ENCODE assay signal across 29 mouse cellular contexts in genomic region chr15:11950144-11950543, GRCm38 (mm10). TPM values are rescaled to one million over a fixed set of nuclear protein-coding genes. Genes with fewer than 3 reads are reported as not detected.
DNase-seq lines count a peak whose midpoint lies in the region; ATAC-seq and TF ChIP-seq lines count a peak whose summit lies in the region.
"Had no signal": no experiment of that assay in that cellular context is flagged by ENCODE, and none has a peak within 500 bp of the region (broad histone marks: within the 10 kb centered on the region; RNA-seq: fewer than 3 reads in every experiment).

No protein-coding gene starts in this region.

- H3K27ac ChIP-seq in hindbrain, embryonic 14.5 days: no peak overlapping the region
- no peak overlapping the region for H3K27ac ChIP-seq in hindbrain, embryonic 16.5 days (ENCODE audit: low read depth, low read length)
- no peak overlapping the region for H3K27ac ChIP-seq in limb, embryonic 12.5 days
- no peak overlapping the region for H3K27ac ChIP-seq in limb, embryonic 10.5 days
- H3K27ac ChIP-seq in stomach, embryonic 16.5 days (ENCODE audit: low read length): no peak overlapping the region
- no peak overlapping the region for H3K27ac ChIP-seq in stomach, postnatal 0 days (replicated peaks)
- H3K27ac ChIP-seq: embryonic facial prominence, embryonic 13.5 days; forebrain, embryonic 10.5 days; forebrain, embryonic 13.5 days had no signal

- no peaks in the 10 kb centered on the region for H3K36me3 ChIP-seq in hindbrain, embryonic 14.5 days (replicated peaks; ENCODE audit: control insufficient read depth, insufficient read depth)
- no peaks in the 10 kb centered on the region for H3K36me3 ChIP-seq in hindbrain, embryonic 16.5 days (ENCODE audit: control insufficient read depth, insufficient read depth, low read length)
- no peaks in the 10 kb centered on the region for H3K36me3 ChIP-seq in limb, embryonic 12.5 days
- H3K36me3 ChIP-seq in limb, embryonic 10.5 days: no peaks in the 10 kb centered on the region
- H3K36me3 ChIP-seq in stomach, embryonic 16.5 days (ENCODE audit: control insufficient read depth, insufficient read depth, low read length): no peaks in the 10 kb centered on the region
- H3K36me3 ChIP-seq in stomach, postnatal 0 days (ENCODE audit: control insufficient read depth, insufficient read depth, low read length): no peaks in the 10 kb centered on the region
- H3K36me3 ChIP-seq: embryonic facial prominence, embryonic 13.5 days; forebrain, embryonic 10.5 days; G1E had no signal

- no peak for TF ChIP-seq CTCF in stomach, postnatal 0 days (IDR thresholded peaks at IDR 0.05; ENCODE audit: low read depth)

- no peak for TF ChIP-seq EP300 in stomach, postnatal 0 days (optimal IDR thresholded peaks at IDR 0.05)

- H3K4me3 ChIP-seq in hindbrain, embryonic 14.5 days (replicated peaks; ENCODE audit: low read length): no peak overlapping the region
- H3K4me3 ChIP-seq in hindbrain, embryonic 16.5 days (ENCODE audit: low read length): no peak overlapping the region
- H3K4me3 ChIP-seq in limb, embryonic 12.5 days (replicated peaks): no peak overlapping the region
- no peak overlapping the region for H3K4me3 ChIP-seq in limb, embryonic 10.5 days
- H3K4me3 ChIP-seq in stomach, embryonic 16.5 days (replicated peaks; ENCODE audit: low read length): no peak overlapping the region
- no peak overlapping the region for H3K4me3 ChIP-seq in stomach, postnatal 0 days (ENCODE audit: low read depth, low read length)
- H3K4me3 ChIP-seq: embryonic facial prominence, embryonic 13.5 days; forebrain, embryonic 10.5 days; forebrain, embryonic 13.5 days had no signal

- peak; percentile 75 for DNase-seq in heart, adult 11 months
- no peak for DNase-seq in heart, adult 8-10 months (ENCODE audit: low spot score)
- no peak for DNase-seq in hindbrain, embryonic 14.5 days (ENCODE audit: low spot score)
- DNase-seq in limb, embryonic 10.5 days (ENCODE audit: low spot score): no peak
- no peak for DNase-seq in stomach, postnatal 0 days (ENCODE audit: low spot score)
- DNase-seq: adrenal gland, postnatal 10 days; adrenal gland, postnatal 36 days; B cell, adult 2 months; cerebellum, adult 11 months; cerebellum, adult 2 months; cerebellum, adult 9-11 months; cerebellum, postnatal 25 days; gastrocnemius, postnatal 10 days; gastrocnemius, postnatal 36 days had no signal

- H3K9me3 ChIP-seq in hindbrain, embryonic 14.5 days (ENCODE audit: control insufficient read depth, low read length): no peaks in the 10 kb centered on the region
- no peaks in the 10 kb centered on the region for H3K9me3 ChIP-seq in hindbrain, embryonic 16.5 days (ENCODE audit: control insufficient read depth, low read length)
- no peaks in the 10 kb centered on the region for H3K9me3 ChIP-seq in limb, embryonic 12.5 days
- H3K9me3 ChIP-seq in limb, embryonic 10.5 days (replicated peaks): no peaks in the 10 kb centered on the region
- H3K9me3 ChIP-seq in stomach, embryonic 16.5 days (replicated peaks; ENCODE audit: control insufficient read depth, low read length): no peaks in the 10 kb centered on the region; the same call in 1 of the 2 replicates
- no peaks in the 10 kb centered on the region for H3K9me3 ChIP-seq in stomach, postnatal 0 days (ENCODE audit: control insufficient read depth, low read length)
- H3K9me3 ChIP-seq: embryonic facial prominence, embryonic 13.5 days; forebrain, embryonic 10.5 days; forebrain, embryonic 13.5 days; G1E had no signal

- H3K27me3 ChIP-seq in hindbrain, embryonic 14.5 days (ENCODE audit: control insufficient read depth, insufficient read depth, low read length): no peaks in the 10 kb centered on the region
- no peaks in the 10 kb centered on the region for H3K27me3 ChIP-seq in hindbrain, embryonic 16.5 days (replicated peaks; ENCODE audit: control insufficient read depth, insufficient read depth, low read length)
- H3K27me3 ChIP-seq in limb, embryonic 12.5 days: peaks cover 11% of the 10 kb centered on the region; the same call in 1 of the 2 replicates
- H3K27me3 ChIP-seq in limb, embryonic 10.5 days (ENCODE audit: low read depth, poor library complexity, severe bottlenecking): no peaks in the 10 kb centered on the region
- H3K27me3 ChIP-seq in stomach, embryonic 16.5 days (ENCODE audit: control insufficient read depth, insufficient read depth, low read length): no peaks in the 10 kb centered on the region
- no peaks in the 10 kb centered on the region for H3K27me3 ChIP-seq in stomach, postnatal 0 days (ENCODE audit: control insufficient read depth, insufficient read depth, low read length)
- H3K27me3 ChIP-seq: CH12.LX; embryonic facial prominence, embryonic 13.5 days; forebrain, embryonic 13.5 days; Patski had no signal

- 89% methylated on average over 10 of the region's 10 CpGs for WGBS in hindbrain, embryonic 14.5 days
- 96% methylated on average over 9 of the region's 10 CpGs for WGBS in hindbrain, embryonic 16.5 days
- 87% methylated on average over 10 of the region's 10 CpGs for WGBS in limb, embryonic 12.5 days
- WGBS in limb, embryonic 10.5 days: 93% methylated on average over 10 of the region's 10 CpGs
- WGBS in stomach, embryonic 16.5 days: 91% methylated on average over 10 of the region's 10 CpGs
- 84% methylated on average over 10 of the region's 10 CpGs for WGBS in stomach, postnatal 0 days

- H3K9ac ChIP-seq in hindbrain, embryonic 14.5 days: no peak overlapping the region
- no peak overlapping the region for H3K9ac ChIP-seq in hindbrain, embryonic 16.5 days (ENCODE audit: low read depth, low read length)
- H3K9ac ChIP-seq in limb, embryonic 12.5 days (replicated peaks): no peak overlapping the region
- no peak overlapping the region for H3K9ac ChIP-seq in stomach, embryonic 16.5 days (ENCODE audit: low read length)
- H3K9ac ChIP-seq in stomach, postnatal 0 days (ENCODE audit: low read length): no peak overlapping the region
- H3K9ac ChIP-seq: embryonic facial prominence, embryonic 13.5 days; forebrain, embryonic 13.5 days had no signal

- peak; percentile 42; the same call in 1 of the 2 replicates for ATAC-seq in hindbrain, embryonic 14.5 days (ENCODE audit: low FRiP score)
- no peak for ATAC-seq in hindbrain, embryonic 16.5 days
- ATAC-seq in limb, embryonic 12.5 days (ENCODE audit: insufficient number of reproducible peaks, insufficient read depth, low FRiP score, low TSS enrichment, low read depth): peak; percentile 49; the same call in 1 of the 2 replicates
- 0 out of 2 replicates have a peak, but pooled peaks have one; percentile 21 for ATAC-seq in stomach, embryonic 16.5 days (ENCODE audit: insufficient read depth, low FRiP score)
- ATAC-seq in stomach, postnatal 0 days (ENCODE audit: low FRiP score, low TSS enrichment): no peak
- ATAC-seq: forebrain, embryonic 13.5 days; forebrain, embryonic 16.5 days; intestine, postnatal 0 days; Patski had no signal

- H3K4me2 ChIP-seq in hindbrain, embryonic 14.5 days (replicated peaks): no peak overlapping the region
- H3K4me2 ChIP-seq in hindbrain, embryonic 16.5 days (ENCODE audit: low read length): no peak overlapping the region
- H3K4me2 ChIP-seq in limb, embryonic 12.5 days: no peak overlapping the region
- H3K4me2 ChIP-seq in stomach, embryonic 16.5 days (ENCODE audit: low read depth, low read length): no peak overlapping the region
- no peak overlapping the region for H3K4me2 ChIP-seq in stomach, postnatal 0 days (replicated peaks; ENCODE audit: low read depth)
- H3K4me2 ChIP-seq: embryonic facial prominence, embryonic 13.5 days; forebrain, embryonic 13.5 days; heart, embryonic 11.5 days had no signal

- no peaks in the 10 kb centered on the region for H3K4me1 ChIP-seq in hindbrain, embryonic 14.5 days (replicated peaks; ENCODE audit: control insufficient read depth, insufficient read depth, low read length)
- no peaks in the 10 kb centered on the region for H3K4me1 ChIP-seq in hindbrain, embryonic 16.5 days (ENCODE audit: control insufficient read depth, insufficient read depth, low read depth, low read length)
- no peaks in the 10 kb centered on the region for H3K4me1 ChIP-seq in limb, embryonic 12.5 days (replicated peaks)
- no peaks in the 10 kb centered on the region for H3K4me1 ChIP-seq in limb, embryonic 10.5 days
- no peaks in the 10 kb centered on the region for H3K4me1 ChIP-seq in stomach, embryonic 16.5 days (ENCODE audit: control insufficient read depth, insufficient read depth, low read length)
- no peaks in the 10 kb centered on the region for H3K4me1 ChIP-seq in stomach, postnatal 0 days (replicated peaks; ENCODE audit: control insufficient read depth, insufficient read depth)
- H3K4me1 ChIP-seq: embryonic facial prominence, embryonic 13.5 days; forebrain, embryonic 10.5 days; forebrain, embryonic 13.5 days had no signal

RNA-seq across cellular contexts. Expression of gene Npr3, which starts 43.1 kb away (rescaled TPM):
- 10 to 100 TPM; 26.1 to 39.5 (median 29.2) TPM for total RNA-seq in heart, adult 8-10 months (2022)
- 1.5 and 1.8 TPM in 2 replicates for polyA plus RNA-seq in hindbrain, embryonic 14.5 days (2014; fragmentation: Nextera tagmentation; extraction: Ambion mirVana)
- 1.1 and 1.3 TPM in 2 replicates for polyA plus RNA-seq in hindbrain, embryonic 16.5 days (2015; fragmentation: Nextera tagmentation; extraction: Ambion mirVana)
- 2.6 and 2.9 TPM in 2 replicates for polyA plus RNA-seq in limb, embryonic 12.5 days (2016; fragmentation: Nextera tagmentation; extraction: Ambion mirVana)
- 1.7 and 2.2 TPM in 2 replicates for polyA plus RNA-seq in limb, embryonic 10.5 days (2016; fragmentation: Nextera tagmentation; extraction: Ambion mirVana)
- polyA plus RNA-seq in stomach, embryonic 16.5 days (2015; fragmentation: Nextera tagmentation; extraction: Ambion mirVana): 3.4 and 3.5 TPM in 2 replicates
- 1.7 and 2.1 TPM in 2 replicates for polyA plus RNA-seq in stomach, postnatal 0 days (2015; fragmentation: Nextera tagmentation; extraction: Ambion mirVana)
- total RNA-seq: CH12.LX; common myeloid progenitor, adult 5-6 weeks; granulocyte monocyte progenitor cell, adult 5-6 weeks; hematopoietic stem cell, adult 5-6 weeks had no signal
- polyA plus RNA-seq: G1E had no signal

RNA-seq across cellular contexts. Expression of gene Sub1, which starts 46.6 kb away (rescaled TPM):
- 10 to 100 TPM; 68.9 to 91.2 (median 83.6) TPM for total RNA-seq in heart, adult 8-10 months (2022)
- polyA plus RNA-seq in hindbrain, embryonic 14.5 days (2014; fragmentation: Nextera tagmentation; extraction: Ambion mirVana): 534 and 562 TPM in 2 replicates
- 474 and 502 TPM in 2 replicates for polyA plus RNA-seq in hindbrain, embryonic 16.5 days (2015; fragmentation: Nextera tagmentation; extraction: Ambion mirVana)
- polyA plus RNA-seq in limb, embryonic 12.5 days (2016; fragmentation: Nextera tagmentation; extraction: Ambion mirVana): 982 and 1,024 TPM in 2 replicates
- 970 and 1,039 TPM in 2 replicates for polyA plus RNA-seq in limb, embryonic 10.5 days (2016; fragmentation: Nextera tagmentation; extraction: Ambion mirVana)
- 539 and 637 TPM in 2 replicates for polyA plus RNA-seq in stomach, embryonic 16.5 days (2015; fragmentation: Nextera tagmentation; extraction: Ambion mirVana)
- 519 and 531 TPM in 2 replicates for polyA plus RNA-seq in stomach, postnatal 0 days (2015; fragmentation: Nextera tagmentation; extraction: Ambion mirVana)

Comparison
In these comparisons a context has a peak if more than half of its experiments do, and no peak if none do; other contexts are left out.
1. ATAC-seq: peak in hindbrain, embryonic 14.5 days (single experiment), limb, embryonic 12.5 days (single experiment) and stomach, embryonic 16.5 days (single experiment); none in hindbrain, embryonic 16.5 days (single experiment) and stomach, postnatal 0 days (single experiment).